Mouse (Mus musculus) CH12.LX (cell line): ENCODE data around the gene Slc16a12. TPM values are rescaled to one million over a fixed set of nuclear protein-coding genes. Genes with fewer than 3 reads are reported as not detected.

Experiments used
- DNase-seq: peaks from one replicate; pipeline ENCODE4 v3.0.0-alpha.2; 2013; ENCODE audit errors: extremely low read depth
- H3K27ac ChIP-seq: 2 replicates; pipeline ENCODE4 v1.5.1; 2012; ENCODE audit warnings: low read depth, mild to moderate bottlenecking, control low read depth, moderate library complexity; ENCODE audit not compliant: insufficient read depth
- H3K27me3 ChIP-seq: replicated peaks from 2 replicates; pipeline ENCODE3; 2012; ENCODE audit warnings: inconsistent platforms
- H3K36me3 ChIP-seq, 2 experiments: replicated peaks in 1 of 2; 2 replicates each; pipeline versions ENCODE3 to v1.6.1; 2012; ENCODE audit warnings: inconsistent platforms in 1 of 2, low read length in 1 of 2, mild to moderate bottlenecking in 1 of 2, mixed read lengths in 1 of 2, moderate library complexity in 1 of 2; ENCODE audit not compliant: control insufficient read depth in 1 of 2, insufficient read depth in 1 of 2
- H3K4me1 ChIP-seq, 2 experiments: 2 replicates each; pipeline ENCODE4 v1.6.1; 2012; ENCODE audit warnings: inconsistent platforms in 1 of 2, moderate library complexity in 1 of 2; ENCODE audit not compliant: insufficient read depth in 2 of 2, control insufficient read depth in 1 of 2
- H3K4me2 ChIP-seq: 2 replicates; pipeline ENCODE4 v1.6.1; 2012; ENCODE audit warnings: low read depth, mild to moderate bottlenecking, control low read depth; ENCODE audit not compliant: poor library complexity, insufficient read depth, severe bottlenecking
- H3K4me3 ChIP-seq, 3 experiments: fragments of 150-350 bp in 1 of 3; sonication (generic) in 1 of 3; replicated peaks in 1 of 3; 2 replicates each; pipeline versions ENCODE3 to v1.5.1; 2011 to 2012; ENCODE audit warnings: low read depth in 2 of 3, low read length in 2 of 3, mild to moderate bottlenecking in 2 of 3, moderate library complexity in 2 of 3, control low read depth in 1 of 3, improper control_type of control experiment in 1 of 3, inconsistent platforms in 1 of 3, mixed read lengths in 1 of 3; ENCODE audit not compliant: poor library complexity in 1 of 3
- H3K79me2 ChIP-seq: replicated peaks from 2 replicates; pipeline ENCODE4 v1.6.1; 2012; ENCODE audit warnings: mild to moderate bottlenecking, moderate library complexity; ENCODE audit not compliant: control insufficient read depth, poor library complexity, insufficient read depth, severe bottlenecking; ENCODE audit errors: extremely low read depth
- H3K9ac ChIP-seq: 2 replicates; pipeline ENCODE4 v1.6.1; 2012; ENCODE audit warnings: low read depth, mild to moderate bottlenecking, control low read depth, moderate library complexity; ENCODE audit not compliant: insufficient read depth
- H3K9me3 ChIP-seq: replicated peaks from 2 replicates; pipeline ENCODE3; 2012; ENCODE audit warnings: low read length, inconsistent platforms, mixed read lengths
- CTCF ChIP-seq, 2 experiments: IDR thresholded peaks in 1 of 2; conservative IDR thresholded peaks in 1 of 2; 2 replicates each; pipeline ENCODE4 v1.5.1; 2011 to 2012; ENCODE audit warnings: low read depth in 2 of 2, low read length in 2 of 2, improper control_type of control experiment in 1 of 2, inconsistent platforms in 1 of 2, mild to moderate bottlenecking in 1 of 2, moderate library complexity in 1 of 2
- E2F4 ChIP-seq: IDR thresholded peaks from 2 replicates; pipeline ENCODE4 v1.6.1; 2011; ENCODE audit warnings: low read depth, low read length, improper control_type of control experiment; ENCODE audit not compliant: insufficient replicate concordance
- ELF1 ChIP-seq: IDR thresholded peaks from 2 replicates; pipeline ENCODE4 v1.6.1; 2014; ENCODE audit warnings: low read depth, mild to moderate bottlenecking, inconsistent platforms, low read length, improper control_type of control experiment
- JUN ChIP-seq: IDR thresholded peaks from 2 replicates; pipeline ENCODE4 v1.6.1; 2011; ENCODE audit warnings: low read depth, mild to moderate bottlenecking, low read length, improper control_type of control experiment, moderate library complexity; ENCODE audit not compliant: insufficient read depth
- JUND ChIP-seq: conservative IDR thresholded peaks from 2 replicates; pipeline ENCODE4 v1.6.1; 2011; ENCODE audit warnings: low read depth, low read length, improper control_type of control experiment
- MAX ChIP-seq: IDR thresholded peaks from 2 replicates; pipeline ENCODE4 v1.6.1; 2011; ENCODE audit warnings: low read length, improper control_type of control experiment
- MAZ ChIP-seq: IDR thresholded peaks from 2 replicates; pipeline ENCODE4 v1.6.1; 2012; ENCODE audit warnings: low read depth, mild to moderate bottlenecking, inconsistent platforms, low read length, improper control_type of control experiment, moderate library complexity
- MEF2A ChIP-seq: IDR thresholded peaks from 2 replicates; pipeline ENCODE4 v1.6.1; 2014; ENCODE audit warnings: low read depth, mild to moderate bottlenecking, inconsistent platforms, low read length, improper control_type of control experiment, borderline replicate concordance
- MXI1 ChIP-seq: IDR thresholded peaks from 2 replicates; pipeline ENCODE4 v1.6.1; 2011; ENCODE audit warnings: mild to moderate bottlenecking, low read depth, low read length, improper control_type of control experiment
- NELFE ChIP-seq: IDR thresholded peaks from 2 replicates; pipeline ENCODE4 v1.6.1; 2011; ENCODE audit warnings: low read depth, low read length, improper control_type of control experiment
- NRF1 ChIP-seq: IDR thresholded peaks from 2 replicates; pipeline ENCODE4 v1.6.1; 2014; ENCODE audit warnings: low read depth, mild to moderate bottlenecking, inconsistent platforms, low read length, improper control_type of control experiment, moderate library complexity
- RAD21 ChIP-seq: IDR thresholded peaks from 2 replicates; pipeline ENCODE4 v1.6.1; 2011; ENCODE audit warnings: low read depth, mild to moderate bottlenecking, low read length, improper control_type of control experiment, moderate library complexity
- RCOR1 ChIP-seq: conservative IDR thresholded peaks from 2 replicates; pipeline ENCODE4 v1.6.1; 2012; ENCODE audit warnings: low read depth, mild to moderate bottlenecking, inconsistent platforms, low read length, improper control_type of control experiment
- SMC3 ChIP-seq: IDR thresholded peaks from 2 replicates; pipeline ENCODE4 v1.6.1; 2011; ENCODE audit warnings: low read depth, low read length, improper control_type of control experiment
- UBTF ChIP-seq: IDR thresholded peaks from 2 replicates; pipeline ENCODE4 v1.6.1; 2012; ENCODE audit warnings: low read depth, mild to moderate bottlenecking, inconsistent platforms, low read length, improper control_type of control experiment, moderate library complexity
- ZC3H11A ChIP-seq: IDR thresholded peaks from 2 replicates; pipeline ENCODE4 v1.6.1; 2012; ENCODE audit warnings: low read depth, mild to moderate bottlenecking, inconsistent platforms, low read length, improper control_type of control experiment
- dilution Hi-C: fragments of 300-500 bp; cut with MboI; formaldehyde crosslinking; loops from 2 replicates; pipeline ENCODE4 v1.14.3; 2020; ENCODE audit warnings: low sequenced_read_pairs; ENCODE audit not compliant: extremely low pct_unique_long_range_greater_than_20kb, extremely low pct_ligation_motif_present
- in situ Hi-C: fragments of 300-500 bp; cut with MboI; formaldehyde crosslinking; loops from 3 replicates; pipeline ENCODE4 v1.14.3; 2019; ENCODE audit warnings: low sequenced_read_pairs, low pct_ligation_motif_present, low pct_unique_long_range_greater_than_20kb, mixed read lengths
- polyA plus RNA-seq: library from polyadenylated mRNA; unstranded; fragments of >175 nt; gene quantifications from 2 replicates; pipeline ENCODE4 v1.2.1, GENCODE M21; 2012; ENCODE audit warnings: low read depth; ENCODE audit not compliant: insufficient read length
- total RNA-seq, 2 experiments: library from RNA; depleted of rRNA; stranded (reverse); fragments of 300-350 nt in 1 of 2; fragments of >200 nt in 1 of 2; gene quantifications; 2 replicates each; pipeline ENCODE4 v1.2.3; 2012 to 2014

The Slc16a12 gene
- total and polyA plus RNA-seq, 3 experiments = 0.08 TPM; not detected in 1

DNA sequence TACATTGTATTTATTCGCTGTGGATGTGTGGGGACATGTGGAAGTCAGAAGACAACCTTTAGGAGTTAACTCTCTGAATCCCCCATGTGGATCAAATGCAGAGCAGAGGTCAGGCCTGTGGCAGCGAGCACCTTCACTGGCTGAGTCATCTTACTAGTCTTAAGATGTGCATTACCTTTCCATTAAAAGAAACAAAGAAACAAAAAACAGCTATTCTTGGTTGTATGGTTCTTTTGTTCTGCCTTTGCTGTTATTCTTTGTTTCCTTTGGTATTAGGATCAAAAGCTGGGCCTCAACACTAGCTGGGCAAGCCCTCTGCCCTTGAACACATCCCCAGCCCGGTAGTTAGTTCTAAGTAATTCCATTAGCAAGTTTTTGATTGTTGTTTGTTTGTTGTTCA, 9.2 kb downstream of the Slc16a12 start:
- TF ChIP-seq MAZ = no peak
- no peak for TF ChIP-seq JUND
- TF ChIP-seq JUN = no peak
- TF ChIP-seq SMC3 = no peak
- no peak for TF ChIP-seq MAX
- TF ChIP-seq ELF1 = no peak
- no peak for TF ChIP-seq NRF1
- TF ChIP-seq E2F4 = no peak
- no peak for TF ChIP-seq UBTF
- TF ChIP-seq NELFE = no peak
- Histone ChIP-seq H3K27me3 (no peaks in the 10 kb centered on the region), H3K4me3 (no peak overlapping the region), H3K36me3 (no peaks in the 10 kb centered on the region), H3K9ac (no peak overlapping the region), H3K79me2 (no peaks in the 10 kb centered on the region), H3K4me1 (no peaks in the 10 kb centered on the region), H3K9me3 (peaks cover 2% of the 10 kb centered on the region), H3K4me2 (no peak overlapping the region), H3K27ac (no peak overlapping the region)
- in situ Hi-C loops (no loop called here), dilution Hi-C loops (no loop called here)
- no peak for DNase-seq

DNA sequence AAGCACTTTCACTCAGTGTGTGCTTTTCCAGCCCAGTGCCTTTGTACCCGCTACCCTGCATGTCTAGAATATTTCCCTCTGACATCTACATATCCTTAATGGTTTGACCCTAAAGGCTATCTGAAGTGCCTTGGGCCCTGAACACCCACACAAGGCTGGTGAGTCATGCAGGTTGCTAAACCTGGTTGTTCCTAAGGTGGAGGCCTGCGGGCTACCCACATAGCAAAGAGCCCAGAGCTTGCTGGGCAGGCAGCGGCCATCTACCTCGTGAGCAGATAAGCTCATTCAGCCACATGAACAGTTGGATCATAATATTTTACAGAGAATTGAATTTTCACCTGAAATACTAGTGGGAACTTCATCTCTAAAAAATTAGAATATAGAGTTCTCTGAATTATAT, 11.2 kb downstream of the Slc16a12 start:
- dilution Hi-C loops = no loop called here
- Histone ChIP-seq H3K79me2 (no peaks in the 10 kb centered on the region), H3K4me1 (peaks cover 0 to 6% of the 10 kb centered on the region in 2 experiments; a peak in 2 of 4 replicates), H3K27me3 (no peaks in the 10 kb centered on the region), H3K4me3 (no peak overlapping the region), H3K9me3 (peaks cover 2% of the 10 kb centered on the region), H3K27ac (no peak overlapping the region), H3K9ac (no peak overlapping the region), H3K4me2 (no peak overlapping the region), H3K36me3 (no peaks in the 10 kb centered on the region)
- in situ Hi-C loops = no loop called here
- no peak for TF ChIP-seq MXI1
- TF ChIP-seq MEF2A = no peak
- no peak for TF ChIP-seq CTCF (conservative IDR thresholded peaks at IDR 0.05 in 1 of 2, IDR thresholded peaks at IDR 0.05 in 1 of 2; ENCODE audit: low read depth in 2 of 2, low read length in 2 of 2)
- no peak for TF ChIP-seq RAD21
- no peak for TF ChIP-seq ZC3H11A
- TF ChIP-seq RCOR1 = no peak
- no peak for TF ChIP-seq NELFE
- no peak for TF ChIP-seq ELF1
- DNase-seq = no peak
